Mouse (Mus musculus): ENCODE measurements around the gene Rbfox3.

DNA sequence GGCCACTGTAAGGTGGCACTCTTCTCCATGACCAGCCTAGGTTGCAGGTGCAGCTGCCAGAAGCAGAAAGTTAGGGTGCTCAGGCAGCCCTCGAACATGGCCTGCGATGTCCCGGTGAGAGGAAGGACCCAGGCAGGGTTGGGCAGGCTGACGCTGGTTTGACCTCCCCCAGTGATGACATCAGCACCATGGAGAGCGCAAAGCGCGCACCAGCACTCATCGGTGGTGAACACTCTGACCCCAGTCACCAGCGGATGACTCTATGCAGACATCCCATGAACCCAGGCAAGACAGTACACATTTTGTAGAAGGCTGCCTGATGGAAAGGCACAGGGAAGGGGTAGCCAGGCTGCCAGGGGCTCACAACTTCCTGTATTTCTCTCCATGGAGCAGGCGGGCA, 308.3 kb downstream of the Rbfox3 start:
- TF ChIP-seq CTCF (IDR thresholded peaks at IDR 0.05; ENCODE audit: control insufficient read depth, insufficient read depth, low read length) (no peak), POLR2A (IDR thresholded peaks at IDR 0.05; ENCODE audit: borderline replicate concordance, control insufficient read depth, low read depth, low read length) (no peak)
